Mouse (Mus musculus): ENCODE measurements around the gene Slc25a39. TPM values are rescaled to one million over a fixed set of nuclear protein-coding genes. Genes with fewer than 3 reads are reported as not detected.
"Not testable (repeated sequence)": the region's sequence is repeated elsewhere in the genome, so short reads cannot be mapped to it uniquely, and the experiment has no call there.

The Slc25a39 gene
- total RNA-seq, 1 experiment from 2014 or later = 24.3 TPM

GRCm38 (mm10) chr11:102425555-102426316 is 18.0 kb upstream of the Slc25a39 start:
- ATAC-seq (replicated peaks in 1 of 2; ENCODE audit: insufficient read depth in 1 of 2, low FRiP score in 2 of 2, low TSS enrichment in 1 of 2, low read depth in 1 of 2, poor library complexity in 2 of 2, severe bottlenecking in 2 of 2) = no peak

- no peak for ATAC-seq (replicated peaks in 1 of 2; ENCODE audit: insufficient read depth in 1 of 2, low FRiP score in 2 of 2, low TSS enrichment in 1 of 2, low read depth in 1 of 2, poor library complexity in 2 of 2, severe bottlenecking in 2 of 2)
Measured at GRCm38 (mm10) chr11:102424666-102425065, 16.9 kb upstream of the Slc25a39 start.

GRCm38 (mm10) chr11:102421559-102421958 is 13.8 kb upstream of the Slc25a39 start:
- no peak for ATAC-seq (replicated peaks in 1 of 2; ENCODE audit: insufficient read depth in 1 of 2, low FRiP score in 2 of 2, low TSS enrichment in 1 of 2, low read depth in 1 of 2, poor library complexity in 2 of 2, severe bottlenecking in 2 of 2)

GRCm38 (mm10) chr11:102418887-102419286 is 11.1 kb upstream of the Slc25a39 start:
- ATAC-seq (replicated peaks in 1 of 2; ENCODE audit: insufficient read depth in 1 of 2, low FRiP score in 2 of 2, low TSS enrichment in 1 of 2, low read depth in 1 of 2, poor library complexity in 2 of 2, severe bottlenecking in 2 of 2) = no peak

- no peak for ATAC-seq (replicated peaks in 1 of 2; ENCODE audit: insufficient read depth in 1 of 2, low FRiP score in 2 of 2, low TSS enrichment in 1 of 2, low read depth in 1 of 2, poor library complexity in 2 of 2, severe bottlenecking in 2 of 2)
Measured at GRCm38 (mm10) chr11:102417160-102417559, 9.4 kb upstream of the Slc25a39 start.

GRCm38 (mm10) chr11:102415034-102415802 is 7.5 kb upstream of the Slc25a39 start:
- ATAC-seq (replicated peaks in 1 of 2; ENCODE audit: insufficient read depth in 1 of 2, low FRiP score in 2 of 2, low TSS enrichment in 1 of 2, low read depth in 1 of 2, poor library complexity in 2 of 2, severe bottlenecking in 2 of 2) = no peak

- no peak for ATAC-seq (replicated peaks in 1 of 2; ENCODE audit: insufficient read depth in 1 of 2, low FRiP score in 2 of 2, low TSS enrichment in 1 of 2, low read depth in 1 of 2, poor library complexity in 2 of 2, severe bottlenecking in 2 of 2)
Measured at GRCm38 (mm10) chr11:102413059-102413458, 5.3 kb upstream of the Slc25a39 start.

GRCm38 (mm10) chr11:102411704-102412103 is 4.0 kb upstream of the Slc25a39 start:
- ATAC-seq (replicated peaks in 1 of 2; ENCODE audit: insufficient read depth in 1 of 2, low FRiP score in 2 of 2, low TSS enrichment in 1 of 2, low read depth in 1 of 2, poor library complexity in 2 of 2, severe bottlenecking in 2 of 2) = peak; percentile 31 to 52; a peak in 2 of 4 replicates

GRCm38 (mm10) chr11:102411061-102411460 is 3.3 kb upstream of the Slc25a39 start:
- ATAC-seq (replicated peaks in 1 of 2; ENCODE audit: insufficient read depth in 1 of 2, low FRiP score in 2 of 2, low TSS enrichment in 1 of 2, low read depth in 1 of 2, poor library complexity in 2 of 2, severe bottlenecking in 2 of 2) = no peak

GRCm38 (mm10) chr11:102410345-102410744 is 2.6 kb upstream of the Slc25a39 start:
- not testable (repeated sequence) for ATAC-seq (replicated peaks in 1 of 2; ENCODE audit: insufficient read depth in 1 of 2, low FRiP score in 2 of 2, low TSS enrichment in 1 of 2, low read depth in 1 of 2, poor library complexity in 2 of 2, severe bottlenecking in 2 of 2)

GRCm38 (mm10) chr11:102409795-102410330 is 2.1 kb upstream of the Slc25a39 start:
- no peak for ATAC-seq (replicated peaks in 1 of 2; ENCODE audit: insufficient read depth in 1 of 2, low FRiP score in 2 of 2, low TSS enrichment in 1 of 2, low read depth in 1 of 2, poor library complexity in 2 of 2, severe bottlenecking in 2 of 2)

- ATAC-seq (replicated peaks in 1 of 2; ENCODE audit: insufficient read depth in 1 of 2, low FRiP score in 2 of 2, low TSS enrichment in 1 of 2, low read depth in 1 of 2, poor library complexity in 2 of 2, severe bottlenecking in 2 of 2) = no peak
Measured at GRCm38 (mm10) chr11:102408888-102409794, 1.4 kb upstream of the Slc25a39 start.

GRCm38 (mm10) chr11:102408344-102408876 is 664 bp upstream of the Slc25a39 start:
- peak; percentile 85 to 87 for ATAC-seq (replicated peaks in 1 of 2; ENCODE audit: insufficient read depth in 1 of 2, low FRiP score in 2 of 2, low TSS enrichment in 1 of 2, low read depth in 1 of 2, poor library complexity in 2 of 2, severe bottlenecking in 2 of 2)

GRCm38 (mm10) chr11:102406900-102407833 is 579 bp downstream of the Slc25a39 start:
- peak in 1 of 2 experiments; percentile 52; a peak in 3 of 4 replicates for ATAC-seq (replicated peaks in 1 of 2; ENCODE audit: insufficient read depth in 1 of 2, low FRiP score in 2 of 2, low TSS enrichment in 1 of 2, low read depth in 1 of 2, poor library complexity in 2 of 2, severe bottlenecking in 2 of 2)

GRCm38 (mm10) chr11:102406401-102406800 is 1.3 kb downstream of the Slc25a39 start:
- ATAC-seq (replicated peaks in 1 of 2; ENCODE audit: insufficient read depth in 1 of 2, low FRiP score in 2 of 2, low TSS enrichment in 1 of 2, low read depth in 1 of 2, poor library complexity in 2 of 2, severe bottlenecking in 2 of 2) = no peak
